Mouse (Mus musculus): Measurements from ENCODE around the gene Lrrc28. TPM values are rescaled to one million over a fixed set of nuclear protein-coding genes. Genes with fewer than 3 reads are reported as not detected.
"Not testable (repeated sequence)": the region's sequence is repeated elsewhere in the genome, so short reads cannot be mapped to it uniquely, and the experiment has no call there.

The Lrrc28 gene
- polyA plus RNA-seq, 1 experiment from 2014 or later, result 30.6 TPM

GRCm38 (mm10) chr7:67524069-67524468, 121.0 kb downstream of the Lrrc28 start:
- not testable (repeated sequence) for H3K36me3 ChIP-seq; ATAC-seq (ENCODE audit: low read depth)
- WGBS, result 88% methylated on average over 8 of the region's 8 CpGs

GRCm38 (mm10) chr7:67523400-67523799, 121.7 kb downstream of the Lrrc28 start:
- no peaks in the 10 kb centered on the region for H3K9me3 ChIP-seq
- peaks cover 9% of the 10 kb centered on the region for H3K4me1 ChIP-seq (replicated peaks)
- H3K27ac ChIP-seq (replicated peaks), result no peak overlapping the region
- no peak overlapping the region for H3K9ac ChIP-seq
- no peak overlapping the region for H3K4me3 ChIP-seq
- WGBS, result 46% methylated on average over 7 of the region's 7 CpGs
- no peaks in the 10 kb centered on the region for H3K36me3 ChIP-seq
- no peak for ATAC-seq (ENCODE audit: low read depth)
- no peak overlapping the region for H3K4me2 ChIP-seq
- no peaks in the 10 kb centered on the region for H3K27me3 ChIP-seq

More at GRCm38 (mm10) chr7:67524069-67524468, 121.0 kb downstream of the Lrrc28 start:
- H3K27ac ChIP-seq (replicated peaks); H3K27me3 ChIP-seq; H3K4me3 ChIP-seq; H3K9ac ChIP-seq; H3K9me3 ChIP-seq; H3K4me2 ChIP-seq: not testable (repeated sequence)
- H3K4me1 ChIP-seq (replicated peaks), result peaks cover 12% of the 10 kb centered on the region

DNA sequence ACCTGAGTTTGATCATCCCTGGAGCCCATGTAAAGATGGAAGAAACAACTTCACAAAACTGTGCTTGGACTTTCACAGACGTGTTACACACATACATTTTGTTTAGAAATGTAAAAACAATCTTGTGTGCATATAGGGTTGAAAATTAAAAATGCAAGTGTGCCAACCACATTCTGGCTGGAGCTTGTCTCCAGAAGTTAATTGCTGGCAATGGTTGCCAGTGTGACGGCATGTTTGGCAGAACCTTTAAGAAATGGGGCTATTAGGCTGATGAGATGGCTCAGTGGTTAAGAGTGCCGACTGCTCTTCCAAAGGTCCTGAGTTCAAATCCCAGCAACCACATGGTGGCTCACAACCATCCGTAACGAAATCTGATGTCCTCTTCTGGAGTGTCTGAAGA, 123.3 kb downstream of the Lrrc28 start:
- not testable (repeated sequence) for H3K9ac ChIP-seq; H3K4me3 ChIP-seq; H3K27me3 ChIP-seq; H3K27ac ChIP-seq (replicated peaks); H3K4me1 ChIP-seq (replicated peaks); H3K36me3 ChIP-seq; H3K4me2 ChIP-seq; H3K9me3 ChIP-seq; ATAC-seq (ENCODE audit: low read depth)
- 86% methylated on average over 5 of the region's 5 CpGs for WGBS

DNA sequence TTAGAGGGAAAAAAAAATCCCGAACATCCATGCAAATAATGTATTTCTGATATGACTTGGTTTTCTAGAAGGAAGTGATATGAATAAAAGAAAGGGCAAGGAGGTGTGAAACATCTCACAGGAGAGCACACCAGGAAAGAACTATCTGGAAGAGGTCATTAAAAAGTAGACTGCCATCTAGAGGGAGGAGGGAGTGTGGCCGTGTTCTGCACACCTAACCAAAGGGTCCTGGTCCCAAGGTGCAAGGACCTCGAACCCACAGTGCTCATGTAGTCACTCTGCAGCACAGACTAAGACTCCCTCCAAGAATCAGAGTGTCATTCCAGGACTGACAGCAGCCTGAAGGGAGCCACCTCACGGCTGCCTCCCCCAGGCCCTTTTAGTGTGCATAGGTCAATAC, 124.1 kb downstream of the Lrrc28 start:
- Histone ChIP-seq H3K27ac (replicated peaks) (no peak overlapping the region), H3K27me3 (no peaks in the 10 kb centered on the region)
- no peak for ATAC-seq (ENCODE audit: low read depth)

GRCm38 (mm10) chr7:67520001-67520400, 125.1 kb downstream of the Lrrc28 start:
- Histone ChIP-seq H3K27me3 (no peaks in the 10 kb centered on the region), H3K9ac (no peak overlapping the region), H3K9me3 (no peaks in the 10 kb centered on the region), H3K27ac (replicated peaks) (no peak overlapping the region), H3K4me2 (no peak overlapping the region), H3K4me1 (replicated peaks) (0 out of 2 replicates have a peak, but pooled peaks cover 3% of the 10 kb centered on the region), H3K4me3 (no peak overlapping the region), H3K36me3 (peaks cover 7% of the 10 kb centered on the region; the same call in 1 of the 2 replicates)
- no peak for ATAC-seq (ENCODE audit: low read depth)
- 93% methylated on average over 10 of the region's 10 CpGs for WGBS

More for the DNA sequence above, 124.1 kb downstream of the Lrrc28 start:
- no peaks in the 10 kb centered on the region for H3K36me3 ChIP-seq
- H3K4me3 ChIP-seq, result no peak overlapping the region
- H3K9ac ChIP-seq, result no peak overlapping the region
- 85% methylated on average over 4 of the region's 4 CpGs for WGBS
- no peak overlapping the region for H3K4me2 ChIP-seq
- 0 out of 2 replicates have a peak, but pooled peaks cover 3% of the 10 kb centered on the region for H3K4me1 ChIP-seq (replicated peaks)
- no peaks in the 10 kb centered on the region for H3K9me3 ChIP-seq

DNA sequence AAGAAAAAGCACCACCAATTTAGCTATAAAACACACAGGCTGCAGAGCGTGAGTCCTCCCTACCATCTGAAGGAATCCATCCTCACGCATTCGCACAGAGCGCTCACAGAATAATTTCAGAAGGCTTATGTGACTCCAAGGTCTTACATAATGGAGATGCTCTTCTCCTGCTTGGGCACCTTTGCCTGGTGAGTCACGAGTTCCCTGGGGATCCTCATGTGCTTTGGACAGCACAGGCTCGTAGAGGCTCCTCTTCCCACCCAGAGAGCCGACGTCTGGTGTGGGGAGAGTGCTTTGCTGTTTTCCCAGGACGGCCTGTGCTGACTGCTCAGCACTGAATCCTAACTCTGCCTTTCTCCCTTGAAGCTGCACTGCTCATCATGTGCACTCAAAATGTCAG, 129.4 kb downstream of the Lrrc28 start:
- Histone ChIP-seq H3K27ac (replicated peaks) (no peak overlapping the region), H3K36me3 (peaks cover 23% of the 10 kb centered on the region), H3K9ac (no peak overlapping the region), H3K9me3 (no peaks in the 10 kb centered on the region), H3K4me3 (no peak overlapping the region), H3K4me1 (replicated peaks) (no peaks in the 10 kb centered on the region), H3K4me2 (no peak overlapping the region), H3K27me3 (no peaks in the 10 kb centered on the region)
- 89% methylated on average over 9 of the region's 9 CpGs for WGBS
- ATAC-seq (ENCODE audit: low read depth), result no peak

- Histone ChIP-seq H3K27ac (replicated peaks) (no peak overlapping the region), H3K27me3 (no peaks in the 10 kb centered on the region), H3K9ac (no peak overlapping the region), H3K4me1 (replicated peaks) (no peaks in the 10 kb centered on the region), H3K36me3 (peaks cover 23% of the 10 kb centered on the region), H3K4me2 (no peak overlapping the region), H3K9me3 (no peaks in the 10 kb centered on the region), H3K4me3 (no peak overlapping the region)
- no peak for ATAC-seq (ENCODE audit: low read depth)
- WGBS, result 60% methylated on average over 10 of the region's 10 CpGs
Observed at GRCm38 (mm10) chr7:67514893-67515292, 130.2 kb downstream of the Lrrc28 start.

DNA sequence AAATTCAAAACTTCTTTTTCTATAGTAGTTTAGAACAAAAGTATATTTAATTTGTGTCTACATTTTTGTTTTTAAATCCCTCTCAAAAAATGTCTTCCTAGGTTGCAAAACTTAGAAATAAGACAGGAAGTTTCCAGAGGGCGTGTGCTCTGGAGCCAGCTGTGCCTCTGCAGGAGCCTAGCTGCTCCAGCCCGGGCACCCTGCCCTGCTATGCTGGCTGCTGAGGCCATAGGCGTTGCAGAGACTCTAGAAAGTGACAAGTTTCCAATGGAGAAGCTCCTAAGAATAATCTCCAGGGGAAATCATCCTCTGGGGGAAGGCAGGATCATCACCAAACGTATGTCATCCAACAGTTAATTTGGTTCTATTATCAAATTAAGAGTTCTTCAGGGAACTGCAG, 130.7 kb downstream of the Lrrc28 start:
- WGBS, result 72% methylated on average over 4 of the region's 4 CpGs

GRCm38 (mm10) chr7:67513656-67514055, 131.4 kb downstream of the Lrrc28 start:
- Histone ChIP-seq H3K9me3 (no peaks in the 10 kb centered on the region), H3K27me3 (no peaks in the 10 kb centered on the region), H3K27ac (replicated peaks) (no peak overlapping the region), H3K4me1 (replicated peaks) (no peaks in the 10 kb centered on the region), H3K4me2 (no peak overlapping the region), H3K4me3 (no peak overlapping the region), H3K9ac (no peak overlapping the region), H3K36me3 (peaks cover 23% of the 10 kb centered on the region)
- 79% methylated on average over 4 of the region's 4 CpGs for WGBS
- no peak for ATAC-seq (ENCODE audit: low read depth)

More for the DNA sequence above, 130.7 kb downstream of the Lrrc28 start:
- H3K36me3 ChIP-seq, result peaks cover 23% of the 10 kb centered on the region
- no peaks in the 10 kb centered on the region for H3K9me3 ChIP-seq
- no peak for ATAC-seq (ENCODE audit: low read depth)
- H3K4me1 ChIP-seq (replicated peaks), result no peaks in the 10 kb centered on the region
- H3K27me3 ChIP-seq, result no peaks in the 10 kb centered on the region
- H3K4me2 ChIP-seq, result no peak overlapping the region
- H3K4me3 ChIP-seq, result no peak overlapping the region
- H3K27ac ChIP-seq (replicated peaks), result no peak overlapping the region
- no peak overlapping the region for H3K9ac ChIP-seq

- H3K4me3 ChIP-seq, result no peak overlapping the region
- H3K9ac ChIP-seq, result no peak overlapping the region
- H3K36me3 ChIP-seq, result peaks cover 23% of the 10 kb centered on the region
- no peak overlapping the region for H3K4me2 ChIP-seq
- WGBS, result 81% methylated on average over 7 of the region's 7 CpGs
- no peaks in the 10 kb centered on the region for H3K27me3 ChIP-seq
- H3K4me1 ChIP-seq (replicated peaks), result no peaks in the 10 kb centered on the region
- H3K9me3 ChIP-seq, result no peaks in the 10 kb centered on the region
- ATAC-seq (ENCODE audit: low read depth), result no peak
- no peak overlapping the region for H3K27ac ChIP-seq (replicated peaks)
Observed at GRCm38 (mm10) chr7:67511606-67512005, 133.5 kb downstream of the Lrrc28 start.

DNA sequence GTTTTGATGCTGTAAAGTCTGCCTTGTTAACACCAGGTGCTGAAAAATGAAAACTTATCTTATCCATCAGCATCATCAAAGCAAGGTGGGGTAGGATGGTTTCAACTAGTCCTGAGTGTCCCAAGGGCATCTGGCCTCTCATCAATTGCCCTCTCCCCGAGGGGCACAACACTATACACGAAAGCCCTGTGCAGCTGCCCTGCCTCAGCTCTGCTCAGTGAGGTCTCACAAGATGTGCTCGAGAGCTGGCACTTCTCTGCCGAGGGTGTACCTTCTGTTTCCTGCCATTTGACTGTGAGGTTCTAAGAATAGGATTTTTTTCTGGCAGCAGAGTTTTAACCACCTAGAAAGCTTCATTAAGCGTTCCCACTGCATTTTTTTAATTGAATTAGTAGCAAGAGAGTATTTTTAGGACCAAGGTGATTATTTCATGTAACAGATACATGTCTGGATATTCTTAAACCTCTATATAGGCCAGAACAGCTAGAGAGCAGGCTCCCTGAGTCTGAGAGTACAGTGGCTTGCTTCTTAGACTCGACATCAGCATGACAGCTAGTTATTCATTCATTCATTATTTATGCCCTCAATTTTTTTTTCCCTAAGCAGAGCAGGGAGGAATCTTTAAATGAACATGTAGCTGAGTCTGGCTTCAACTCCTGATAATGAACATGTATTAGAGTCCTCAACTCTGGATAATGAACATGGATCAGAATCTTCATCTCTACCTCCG, 141.6 kb downstream of the Lrrc28 start:
- Histone ChIP-seq H3K27me3 (no peaks in the 10 kb centered on the region), H3K4me1 (replicated peaks) (peaks cover 11% of the 10 kb centered on the region; the same call in 1 of the 2 replicates), H3K4me2 (no peak overlapping the region), H3K27ac (replicated peaks) (no peak overlapping the region; the same call in 1 of the 2 replicates), H3K4me3 (no peak overlapping the region), H3K9me3 (no peaks in the 10 kb centered on the region), H3K36me3 (no peaks in the 10 kb centered on the region), H3K9ac (no peak overlapping the region)
- peak; percentile 67; the same call in 1 of the 2 replicates for ATAC-seq (ENCODE audit: low read depth)
- 49% methylated on average over 7 of the region's 7 CpGs for WGBS

DNA sequence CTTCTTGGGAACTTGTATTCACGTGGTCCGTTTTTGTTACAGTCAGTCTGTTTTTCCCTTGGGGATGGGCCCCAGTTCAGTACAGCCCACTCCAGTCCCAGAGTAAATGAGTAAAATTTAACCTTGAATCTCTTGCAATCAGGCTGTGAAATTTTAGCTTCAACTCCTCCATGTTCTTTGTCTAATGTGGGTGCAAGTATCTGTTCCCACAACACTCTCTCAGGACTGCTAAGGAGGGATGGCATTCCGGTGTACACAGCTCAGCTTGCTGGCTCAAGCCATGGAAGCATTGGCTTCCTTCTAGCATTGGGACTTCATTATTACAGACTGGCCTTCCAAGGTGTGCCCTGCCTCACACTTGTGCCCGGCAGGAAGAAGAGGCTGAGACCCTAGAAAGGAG, 142.4 kb downstream of the Lrrc28 start:
- no peaks in the 10 kb centered on the region for H3K9me3 ChIP-seq
- no peak for ATAC-seq (ENCODE audit: low read depth)
- H3K27ac ChIP-seq (replicated peaks), result no peak overlapping the region; the same call in 1 of the 2 replicates
- no peak overlapping the region for H3K4me3 ChIP-seq
- no peak overlapping the region for H3K9ac ChIP-seq
- 69% methylated on average over 4 of the region's 4 CpGs for WGBS
- no peaks in the 10 kb centered on the region for H3K27me3 ChIP-seq
- H3K4me2 ChIP-seq, result no peak overlapping the region
- no peaks in the 10 kb centered on the region for H3K36me3 ChIP-seq
- peaks cover 11% of the 10 kb centered on the region; the same call in 1 of the 2 replicates for H3K4me1 ChIP-seq (replicated peaks)

- WGBS, result 79% methylated on average over 5 of the region's 5 CpGs
- Histone ChIP-seq H3K27ac (replicated peaks) (no peak overlapping the region), H3K9me3 (no peaks in the 10 kb centered on the region), H3K4me3 (no peak overlapping the region), H3K27me3 (no peaks in the 10 kb centered on the region), H3K9ac (no peak overlapping the region), H3K4me2 (no peak overlapping the region), H3K4me1 (replicated peaks) (peaks cover 11% of the 10 kb centered on the region; the same call in 1 of the 2 replicates), H3K36me3 (no peaks in the 10 kb centered on the region)
- ATAC-seq (ENCODE audit: low read depth), result no peak
Observed at GRCm38 (mm10) chr7:67500878-67501277, 144.2 kb downstream of the Lrrc28 start.

All from neural tube, embryonic 13.5 days (tissue).